Mouse (Mus musculus): ENCODE results near the gene Map1a.

GRCm38 (mm10) chr2:121329492-121329891 lies 40.1 kb downstream of the Map1a start:
- TF ChIP-seq TAL1 (IDR thresholded peaks at IDR 0.05; ENCODE audit: low read length) (no peak), GATA1 (IDR thresholded peaks at IDR 0.05; ENCODE audit: low read length) (no peak)
